Mouse (Mus musculus): ENCODE measurements around the gene Jmjd1c. TPM values are rescaled to one million over a fixed set of nuclear protein-coding genes. Genes with fewer than 3 reads are reported as not detected.

The Jmjd1c gene
- polyA plus RNA-seq, 2 experiments = 34.5 to 52.2 TPM

DNA sequence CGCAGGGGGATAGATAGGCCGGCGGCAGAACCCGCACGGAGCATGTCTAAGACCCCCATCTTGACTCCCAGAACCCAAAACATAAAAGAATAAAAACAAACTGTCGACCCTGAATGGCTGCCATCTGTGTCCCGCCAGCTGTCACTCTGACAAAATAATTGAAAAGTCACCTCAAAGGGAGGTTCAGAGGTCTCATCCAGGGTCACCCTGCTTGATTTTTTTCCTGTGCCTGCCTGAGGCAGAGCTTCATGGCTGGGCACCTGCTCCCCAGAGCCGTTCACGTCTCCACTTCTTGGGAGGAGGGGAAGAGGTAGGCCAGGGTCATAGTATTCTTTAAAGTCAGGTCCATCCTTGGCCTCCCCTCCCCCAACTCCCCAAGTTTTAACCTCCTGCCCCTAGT is 8.6 kb downstream of the Jmjd1c start:
- Histone ChIP-seq H3K4me3 (replicated peaks; ENCODE audit: low read length) (no peak overlapping the region), H3K4me1 (ENCODE audit: control insufficient read depth, insufficient read depth, low read length) (peaks cover 40% of the 10 kb centered on the region), H3K27me3 (ENCODE audit: control insufficient read depth, insufficient read depth, low read length) (no peaks in the 10 kb centered on the region), H3K36me3 (ENCODE audit: control insufficient read depth, insufficient read depth, low read length) (peaks cover 5% of the 10 kb centered on the region; the same call in 1 of the 2 replicates), H3K9ac (ENCODE audit: low read depth, low read length, severe bottlenecking) (no peak overlapping the region), H3K4me2 (replicated peaks; ENCODE audit: low read depth, low read length, severe bottlenecking) (no peak overlapping the region), H3K27ac (replicated peaks; ENCODE audit: low read depth, low read length) (no peak overlapping the region), H3K9me3 (ENCODE audit: control insufficient read depth, low read length) (no peaks in the 10 kb centered on the region)
- DNase-seq (ENCODE audit: low spot score) = no peak
- TF ChIP-seq POLR2A (IDR thresholded peaks at IDR 0.05; ENCODE audit: borderline replicate concordance, extremely low read depth, insufficient read depth, insufficient read length) = no peak
- ATAC-seq (ENCODE audit: low FRiP score, low read depth) = no peak
- 32% methylated on average over 9 of the region's 9 CpGs for WGBS

DNA sequence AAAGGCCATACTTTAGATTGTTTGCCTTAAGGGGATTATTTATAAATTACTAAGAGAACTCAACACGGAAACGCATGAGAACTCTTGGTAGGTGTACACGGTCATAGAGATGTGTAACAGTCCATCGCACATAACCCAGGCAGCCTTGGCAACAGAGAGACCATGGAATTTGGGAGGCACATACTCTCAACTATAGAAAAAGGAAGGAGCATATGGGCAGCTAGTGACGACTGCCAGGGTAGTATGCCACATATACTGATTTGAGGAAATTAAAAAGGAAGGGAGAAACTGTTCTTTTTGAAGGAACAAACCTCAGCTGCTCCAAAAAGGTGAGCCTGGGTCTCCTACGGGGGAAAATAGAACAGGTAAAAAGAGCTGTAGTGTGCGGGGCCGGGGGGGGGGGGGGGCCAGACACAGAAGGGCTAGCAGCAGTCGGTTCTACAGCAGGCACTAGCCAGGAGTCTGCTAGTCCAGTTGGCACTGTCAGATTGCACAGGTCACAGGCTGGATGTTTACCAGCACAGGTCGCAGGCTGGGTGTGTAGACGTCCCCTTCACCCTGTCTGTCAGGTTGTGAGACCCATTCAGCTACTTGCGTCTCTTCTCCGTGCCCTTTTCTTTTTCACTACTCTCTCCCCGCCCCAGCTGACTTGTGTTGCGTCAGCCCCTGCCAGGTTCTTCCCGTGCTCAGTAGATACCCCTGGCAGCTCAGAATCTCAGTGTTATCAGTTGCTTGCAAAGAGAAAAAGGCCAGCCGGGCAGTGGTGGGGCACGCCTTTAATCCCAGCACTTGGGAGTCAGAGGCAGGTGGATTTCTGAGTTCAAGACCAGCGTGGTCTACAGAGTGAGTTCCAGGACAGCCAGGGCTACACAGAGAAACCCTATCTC is 9.6 kb downstream of the Jmjd1c start:
- 77% methylated on average over 18 of the region's 19 CpGs for WGBS
- Histone ChIP-seq H3K4me2 (replicated peaks; ENCODE audit: low read depth, low read length, severe bottlenecking) (no peak overlapping the region), H3K9ac (ENCODE audit: low read depth, low read length, severe bottlenecking) (no peak overlapping the region), H3K27ac (replicated peaks; ENCODE audit: low read depth, low read length) (no peak overlapping the region), H3K27me3 (ENCODE audit: control insufficient read depth, insufficient read depth, low read length) (no peaks in the 10 kb centered on the region), H3K4me1 (ENCODE audit: control insufficient read depth, insufficient read depth, low read length) (peaks cover 39% of the 10 kb centered on the region), H3K36me3 (ENCODE audit: control insufficient read depth, insufficient read depth, low read length) (peaks cover 5% of the 10 kb centered on the region; the same call in 1 of the 2 replicates), H3K9me3 (ENCODE audit: control insufficient read depth, low read length) (no peaks in the 10 kb centered on the region), H3K4me3 (replicated peaks; ENCODE audit: low read length) (no peak overlapping the region)
- TF ChIP-seq POLR2A (IDR thresholded peaks at IDR 0.05; ENCODE audit: borderline replicate concordance, extremely low read depth, insufficient read depth, insufficient read length) = no peak
- DNase-seq (ENCODE audit: low spot score) = no peak
- no peak for ATAC-seq (ENCODE audit: low FRiP score, low read depth)

DNA sequence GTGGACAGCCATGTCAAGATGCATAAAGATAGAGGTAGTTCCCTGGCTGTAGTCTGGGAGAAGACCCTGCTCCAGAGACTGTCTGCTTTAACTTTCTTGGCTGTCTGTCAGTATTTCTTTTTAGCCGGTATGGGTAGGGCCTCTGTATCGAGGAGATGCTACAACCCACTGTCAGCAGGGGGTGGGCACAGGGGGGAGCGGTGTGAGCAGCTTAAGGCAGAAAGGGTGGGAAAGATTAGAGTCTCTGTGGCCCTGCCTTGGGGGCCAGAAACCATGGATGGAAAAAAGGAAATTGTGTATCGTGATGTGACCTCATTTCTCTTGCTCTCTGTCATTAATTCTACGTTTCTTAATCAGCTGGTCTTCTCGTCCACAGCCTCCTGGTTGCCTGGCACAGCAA is 10.5 kb downstream of the Jmjd1c start:
- ATAC-seq (ENCODE audit: low FRiP score, low read depth) = no peak
- Histone ChIP-seq H3K4me3 (replicated peaks; ENCODE audit: low read length) (no peak overlapping the region), H3K27me3 (ENCODE audit: control insufficient read depth, insufficient read depth, low read length) (no peaks in the 10 kb centered on the region), H3K36me3 (ENCODE audit: control insufficient read depth, insufficient read depth, low read length) (peaks cover 5% of the 10 kb centered on the region; the same call in 1 of the 2 replicates), H3K4me2 (replicated peaks; ENCODE audit: low read depth, low read length, severe bottlenecking) (no peak overlapping the region), H3K27ac (replicated peaks; ENCODE audit: low read depth, low read length) (no peak overlapping the region), H3K4me1 (ENCODE audit: control insufficient read depth, insufficient read depth, low read length) (peaks cover 42% of the 10 kb centered on the region), H3K9ac (ENCODE audit: low read depth, low read length, severe bottlenecking) (no peak overlapping the region), H3K9me3 (ENCODE audit: control insufficient read depth, low read length) (no peaks in the 10 kb centered on the region)
- DNase-seq (ENCODE audit: low spot score) = no peak
- 67% methylated on average over 6 of the region's 6 CpGs for WGBS
- no peak for TF ChIP-seq POLR2A (IDR thresholded peaks at IDR 0.05; ENCODE audit: borderline replicate concordance, extremely low read depth, insufficient read depth, insufficient read length)

DNA sequence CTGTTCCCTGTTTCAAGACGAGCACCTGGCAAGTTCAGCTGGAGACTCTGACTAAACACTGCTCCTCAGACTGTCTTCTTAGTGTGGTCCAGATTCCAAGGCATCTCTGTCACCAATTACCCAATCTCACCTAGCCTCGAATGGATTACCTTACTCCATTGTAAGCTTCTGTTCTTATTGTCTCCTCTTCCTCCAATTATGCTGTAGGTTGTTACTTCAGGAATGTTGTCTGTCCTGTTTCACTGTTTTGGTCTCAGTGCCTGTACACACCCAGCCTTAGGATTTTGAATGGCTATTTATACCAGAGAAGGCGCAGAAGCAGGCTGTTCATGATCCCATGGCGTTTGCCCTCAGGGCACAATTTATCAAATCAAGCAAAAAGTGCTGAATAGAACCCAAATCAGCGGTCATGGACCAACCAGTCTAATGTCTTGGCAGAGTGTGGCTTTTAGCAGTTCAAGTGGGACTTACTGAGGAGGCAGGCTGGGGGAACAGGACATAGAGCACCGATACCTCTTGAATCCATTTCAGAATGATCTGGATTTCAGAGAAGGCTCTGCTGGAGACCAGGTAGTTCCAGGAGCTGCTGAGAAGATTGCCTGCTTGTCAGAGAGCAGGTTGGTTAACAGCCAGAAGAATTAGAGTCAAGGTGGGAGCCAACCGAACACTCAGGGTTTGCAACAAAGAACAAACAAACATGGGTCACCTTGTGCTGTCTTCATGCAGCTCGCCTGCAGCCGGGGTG is 11.3 kb downstream of the Jmjd1c start:
- no peak overlapping the region for H3K27ac ChIP-seq (replicated peaks; ENCODE audit: low read depth, low read length)
- ATAC-seq (ENCODE audit: low FRiP score, low read depth) (no peak), DNase-seq (ENCODE audit: low spot score) (peak; percentile 9)
- H3K4me3 ChIP-seq (replicated peaks; ENCODE audit: low read length) = no peak overlapping the region
- no peak for TF ChIP-seq POLR2A (IDR thresholded peaks at IDR 0.05; ENCODE audit: borderline replicate concordance, extremely low read depth, insufficient read depth, insufficient read length)
- H3K4me2 ChIP-seq (replicated peaks; ENCODE audit: low read depth, low read length, severe bottlenecking) = no peak overlapping the region
- no peak overlapping the region for H3K9ac ChIP-seq (ENCODE audit: low read depth, low read length, severe bottlenecking)
- peaks cover 5% of the 10 kb centered on the region; the same call in 1 of the 2 replicates for H3K36me3 ChIP-seq (ENCODE audit: control insufficient read depth, insufficient read depth, low read length)
- WGBS = 68% methylated on average over 9 of the region's 9 CpGs
- H3K4me1 ChIP-seq (ENCODE audit: control insufficient read depth, insufficient read depth, low read length) = peaks cover 35% of the 10 kb centered on the region
- H3K9me3 ChIP-seq (ENCODE audit: control insufficient read depth, low read length) = no peaks in the 10 kb centered on the region
- no peaks in the 10 kb centered on the region for H3K27me3 ChIP-seq (ENCODE audit: control insufficient read depth, insufficient read depth, low read length)

- ATAC-seq (ENCODE audit: low FRiP score, low read depth) = no peak
- no peak overlapping the region for H3K9ac ChIP-seq (ENCODE audit: low read depth, low read length, severe bottlenecking)
- H3K4me1 ChIP-seq (ENCODE audit: control insufficient read depth, insufficient read depth, low read length) = peaks cover 25% of the 10 kb centered on the region
- H3K4me3 ChIP-seq (replicated peaks; ENCODE audit: low read length) = no peak overlapping the region
- no peak overlapping the region for H3K4me2 ChIP-seq (replicated peaks; ENCODE audit: low read depth, low read length, severe bottlenecking)
- H3K9me3 ChIP-seq (ENCODE audit: control insufficient read depth, low read length) = no peaks in the 10 kb centered on the region
- no peak for TF ChIP-seq POLR2A (IDR thresholded peaks at IDR 0.05; ENCODE audit: borderline replicate concordance, extremely low read depth, insufficient read depth, insufficient read length)
- no peak for DNase-seq (ENCODE audit: low spot score)
- no peak overlapping the region for H3K27ac ChIP-seq (replicated peaks; ENCODE audit: low read depth, low read length)
- 81% methylated on average over 9 of the region's 9 CpGs for WGBS
- H3K36me3 ChIP-seq (ENCODE audit: control insufficient read depth, insufficient read depth, low read length) = peaks cover 5% of the 10 kb centered on the region; the same call in 1 of the 2 replicates
- H3K27me3 ChIP-seq (ENCODE audit: control insufficient read depth, insufficient read depth, low read length) = no peaks in the 10 kb centered on the region
Measured at GRCm38 (mm10) chr10:67108096-67108495, 12.2 kb downstream of the Jmjd1c start.

Measured in limb, embryonic 14.5 days (tissue).